Mouse (Mus musculus): ENCODE data around the gene 5730522E02Rik.

DNA sequence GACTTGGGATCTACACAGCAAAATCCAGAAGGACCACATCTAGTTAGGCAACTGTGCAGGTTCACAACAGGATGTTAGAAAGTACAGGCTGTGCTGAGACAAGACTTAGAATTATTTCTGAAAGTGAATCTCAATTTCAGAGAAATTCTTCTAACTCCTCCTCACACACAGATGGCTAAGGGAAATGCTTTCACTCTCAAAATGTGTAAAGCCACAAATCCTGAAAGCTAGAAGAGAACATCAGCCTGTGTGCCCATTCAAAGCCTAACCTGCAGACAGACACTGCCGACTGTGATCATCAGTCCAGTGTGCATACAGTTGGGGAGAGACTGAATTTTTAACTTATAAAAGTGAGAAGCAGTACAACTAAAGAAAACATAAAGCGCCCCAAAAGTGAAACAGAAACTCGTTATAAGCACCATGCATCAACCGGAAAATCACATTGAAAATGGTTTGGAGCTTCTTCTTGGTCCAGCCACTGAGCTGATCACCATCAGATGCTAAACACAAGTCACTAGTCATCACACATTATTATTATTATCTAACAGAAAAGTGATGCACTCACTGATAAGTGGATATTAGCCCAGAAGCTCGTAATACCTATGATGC, 45.8 kb downstream of the 5730522E02Rik start:
- TF ChIP-seq MAFK (IDR thresholded peaks at IDR 0.05; ENCODE audit: borderline replicate concordance, low read depth, low read length) (no peak), MAZ (IDR thresholded peaks at IDR 0.05; ENCODE audit: low read depth, low read length) (no peak), KAT2A (conservative IDR thresholded peaks at IDR 0.05; ENCODE audit: low read depth, low read length) (no peak), CTCF (IDR thresholded peaks at IDR 0.05 in 2 of 3, conservative IDR thresholded peaks at IDR 0.05 in 1 of 3; ENCODE audit: control insufficient read depth in 1 of 3, insufficient read depth in 1 of 3, low read depth in 2 of 3, low read length in 3 of 3, poor library complexity in 1 of 3, severe bottlenecking in 1 of 3) (no peak), CHD1 (IDR thresholded peaks at IDR 0.05; ENCODE audit: low read depth, low read length) (no peak), JUND (IDR thresholded peaks at IDR 0.05; ENCODE audit: low read depth, low read length) (no peak), POLR2AphosphoS5 (IDR thresholded peaks at IDR 0.05; ENCODE audit: borderline replicate concordance, low read depth, low read length) (no peak), TBP (IDR thresholded peaks at IDR 0.05; ENCODE audit: low read depth, low read length) (no peak), SMC3 (IDR thresholded peaks at IDR 0.05; ENCODE audit: low read depth, low read length) (no peak), MAX (IDR thresholded peaks at IDR 0.05; ENCODE audit: low read length) (no peak)

All from MEL (cell line).